Mouse (Mus musculus): Measurements from ENCODE around the gene Lcn10.

GRCm38 (mm10) chr2:25633616-25634015, 48.9 kb upstream of the Lcn10 start:
- TF ChIP-seq CTCF (IDR thresholded peaks at IDR 0.05; ENCODE audit: low read depth) = no peak
- no peak for TF ChIP-seq EP300 (IDR thresholded peaks at IDR 0.05; ENCODE audit: low read depth)

Measured in liver, postnatal 0 days (tissue).